Mouse (Mus musculus) liver (tissue): ENCODE results near the gene Rad50.

Experiments
- DNase-seq: peaks from one replicate; pipeline ENCODE4 v3.0.0-alpha.2; 2020; ENCODE audit warnings: mixed read lengths

Rad50 gene

DNA sequence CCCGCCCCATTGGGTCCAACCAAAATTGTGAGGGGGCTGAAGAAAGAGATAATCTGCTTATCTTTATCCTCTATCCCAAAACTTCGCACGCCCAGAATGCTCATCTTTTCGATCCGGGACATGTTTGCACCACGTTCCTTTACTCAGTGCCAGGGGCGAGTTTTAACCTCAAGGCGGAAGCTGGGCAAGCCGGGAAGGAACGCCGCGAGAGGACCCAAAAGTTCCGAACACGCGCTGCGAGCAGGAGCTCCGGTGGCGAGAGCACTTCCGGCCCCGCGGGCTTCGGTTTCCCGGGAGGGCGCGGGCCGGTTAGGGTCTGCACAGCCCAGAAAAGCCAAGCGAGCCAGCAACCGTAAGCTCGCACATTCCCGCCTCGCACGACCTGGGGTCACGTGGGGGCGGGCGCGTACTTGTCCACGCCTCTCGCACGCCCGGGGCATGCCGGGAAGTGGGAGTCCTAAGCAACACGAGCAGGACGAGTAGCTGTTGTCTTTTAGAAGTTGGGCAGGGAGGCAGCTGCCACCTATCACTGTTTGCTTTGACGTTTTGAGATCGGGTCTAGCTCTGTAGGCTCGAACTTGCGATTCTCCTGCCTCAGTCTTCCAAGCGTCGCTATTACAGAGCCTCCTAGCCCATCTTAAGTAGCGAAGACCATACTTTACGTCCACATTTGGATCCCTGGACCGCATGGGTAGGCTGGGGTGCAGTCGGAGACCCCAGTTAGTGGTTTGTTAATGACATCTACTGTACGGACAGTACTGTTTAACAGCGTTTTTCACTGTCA lies at the start of gene Rad50:
Rad50 (minus strand) TSS at position 386 of the 784 bp plus-strand sequence.
- peak; percentile 95 for DNase-seq

DNA sequence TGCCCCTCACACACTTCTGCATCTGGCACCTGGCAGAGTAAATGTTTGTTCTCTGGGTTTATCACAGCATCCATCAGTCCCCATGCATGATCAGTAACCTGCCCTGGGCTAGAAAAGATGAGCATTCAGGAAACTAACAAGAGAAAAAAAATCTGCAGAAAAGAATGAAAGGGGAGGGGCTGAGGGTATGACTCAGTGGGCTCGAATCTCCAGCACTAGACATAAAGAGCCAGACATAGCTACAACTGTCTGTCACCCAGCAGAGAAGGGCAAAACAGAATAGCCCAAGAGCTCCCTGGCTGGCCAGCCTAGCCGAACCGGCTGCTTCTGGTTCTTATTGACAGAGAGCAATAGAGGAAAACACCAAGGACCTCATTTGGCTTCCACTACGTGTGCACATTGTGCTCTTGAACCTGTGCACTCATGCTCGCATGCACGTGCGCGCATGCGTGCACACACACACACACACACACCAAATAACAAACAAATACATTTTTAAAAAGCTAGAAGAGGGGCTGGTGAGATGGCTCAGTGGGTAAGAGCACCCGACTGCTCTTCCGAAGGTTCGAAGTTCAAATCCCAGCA lies 48.0 kb upstream of the Rad50 start:
- no peak for DNase-seq

DNA sequence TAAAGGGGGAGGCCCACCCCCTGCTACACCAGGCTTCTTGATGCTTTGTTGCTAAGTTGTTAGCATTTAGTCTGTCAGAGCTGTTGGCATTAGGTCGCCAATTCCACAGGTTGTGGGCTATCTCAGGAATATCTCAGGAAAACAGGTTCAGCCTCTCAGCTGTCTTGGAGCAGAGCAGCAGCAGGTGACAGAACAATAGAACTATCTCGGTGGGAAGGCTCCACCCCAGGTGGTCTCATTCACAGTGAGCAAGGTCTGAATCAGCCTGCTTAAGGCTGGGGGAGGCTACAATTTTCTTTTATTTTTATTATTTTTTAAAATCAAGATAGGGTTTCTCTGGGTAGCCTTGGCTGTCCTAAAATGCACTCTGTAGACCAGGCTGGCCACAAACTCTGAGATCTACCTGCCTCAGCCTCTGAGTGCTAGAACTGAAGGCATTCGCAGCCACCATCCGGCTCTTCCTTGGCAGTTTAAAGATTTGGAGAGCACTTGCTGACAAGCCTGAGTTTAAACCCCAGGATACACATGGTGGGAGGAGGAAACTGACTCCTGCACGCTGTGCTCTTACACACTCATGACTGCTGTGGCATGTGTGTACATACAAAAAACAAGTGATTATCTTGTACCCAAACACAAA lies 42.7 kb upstream of the Rad50 start:
- no peak for DNase-seq

DNA sequence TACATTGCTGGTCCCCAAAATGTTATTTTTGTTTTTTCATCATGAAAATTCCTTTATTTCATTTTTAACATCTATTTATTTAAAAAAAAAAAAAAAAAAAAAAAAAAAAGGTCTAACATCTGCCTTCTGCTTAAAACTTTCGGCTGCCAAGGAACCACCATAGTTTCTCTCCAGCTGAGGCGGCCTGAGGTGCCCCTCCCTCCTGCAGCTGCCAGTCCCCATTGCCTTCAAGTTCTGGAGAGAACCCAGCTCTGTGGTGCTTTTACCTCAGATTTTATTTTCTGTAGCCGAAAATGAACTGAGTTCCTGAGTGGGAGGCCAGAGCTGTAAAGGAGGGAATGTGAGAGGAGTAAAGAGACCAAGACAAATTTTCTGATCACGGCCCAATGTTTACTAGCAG lies 42.2 kb upstream of the Rad50 start:
- DNase-seq, result no peak

DNA sequence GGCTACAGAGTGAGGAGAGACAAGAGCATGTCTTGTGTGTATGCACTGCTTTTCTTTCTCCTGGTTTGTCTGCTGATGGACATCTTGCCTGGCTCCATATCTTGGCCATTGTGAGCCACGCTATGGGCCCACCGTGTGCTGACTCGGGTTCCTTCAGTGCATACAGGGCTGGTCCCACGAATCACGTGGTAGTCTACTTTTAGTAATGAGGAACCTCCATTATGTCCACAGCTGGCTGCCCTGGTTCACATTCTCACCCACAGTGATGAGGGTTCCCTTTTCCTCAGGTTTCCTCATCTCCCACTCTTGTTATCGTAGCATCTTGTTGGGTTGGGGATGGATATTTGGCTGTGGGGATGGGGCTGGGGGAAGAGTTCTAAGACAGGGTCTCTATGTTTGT lies 41.5 kb upstream of the Rad50 start:
- DNase-seq, result no peak

DNA sequence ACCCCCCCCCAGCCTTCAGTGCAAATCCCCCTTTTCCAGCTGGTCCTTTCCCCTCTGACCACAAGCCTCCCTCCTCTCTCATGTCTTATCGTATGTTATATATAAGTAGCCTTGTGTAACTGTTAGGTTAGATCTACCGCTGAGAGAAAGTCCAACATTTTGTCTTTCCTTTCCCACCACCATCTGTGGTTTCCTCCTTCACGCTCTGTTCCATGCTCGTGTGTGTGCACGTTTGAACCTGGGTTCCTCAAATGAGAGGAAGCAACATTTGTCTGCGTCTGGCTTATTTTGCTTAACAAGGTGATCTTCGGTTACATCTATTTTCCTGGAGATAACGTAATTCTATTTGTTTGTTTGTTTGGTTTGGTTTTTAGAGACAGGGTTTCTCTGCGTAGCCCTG lies 40.9 kb upstream of the Rad50 start:
- no peak for DNase-seq

DNA sequence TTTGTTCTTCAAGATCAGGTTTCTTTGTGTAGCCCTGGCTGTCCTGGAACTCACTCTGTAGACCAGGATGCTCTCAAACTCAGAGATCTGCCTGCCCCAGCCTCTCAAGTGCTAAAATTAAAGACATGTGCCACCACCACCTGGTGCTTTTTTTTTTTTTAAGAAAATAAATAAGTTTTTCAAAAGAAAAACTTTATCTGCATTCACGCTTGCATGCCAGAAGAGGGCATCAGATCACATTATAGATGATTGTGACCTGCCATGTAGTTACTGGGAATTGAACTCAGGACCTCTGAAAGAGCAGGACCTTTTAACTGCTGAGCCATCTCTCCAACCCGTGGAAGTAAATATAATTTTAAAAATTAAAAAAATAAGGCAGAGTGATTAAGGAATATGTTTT lies 38.1 kb upstream of the Rad50 start:
- no peak for DNase-seq

DNA sequence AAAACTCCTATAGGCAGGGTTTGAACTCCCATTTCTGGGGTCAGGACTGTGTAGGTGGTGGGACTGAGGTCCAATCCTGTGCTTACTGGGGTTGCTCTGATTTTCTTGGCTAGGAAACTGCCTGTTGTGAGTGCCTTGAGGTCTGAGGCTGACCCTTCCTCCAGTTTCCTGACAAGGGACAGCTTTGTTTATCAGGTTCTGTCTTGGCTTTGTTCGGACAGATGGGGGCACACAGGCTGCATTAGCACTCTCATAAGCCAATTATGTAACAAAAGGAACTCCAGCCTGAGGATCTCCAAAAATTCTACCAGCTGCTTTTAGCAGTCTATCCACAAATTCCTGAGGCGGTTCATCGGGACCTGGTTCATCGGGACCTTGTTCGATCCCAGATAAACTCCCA lies 35.2 kb upstream of the Rad50 start:
- DNase-seq, result no peak

DNA sequence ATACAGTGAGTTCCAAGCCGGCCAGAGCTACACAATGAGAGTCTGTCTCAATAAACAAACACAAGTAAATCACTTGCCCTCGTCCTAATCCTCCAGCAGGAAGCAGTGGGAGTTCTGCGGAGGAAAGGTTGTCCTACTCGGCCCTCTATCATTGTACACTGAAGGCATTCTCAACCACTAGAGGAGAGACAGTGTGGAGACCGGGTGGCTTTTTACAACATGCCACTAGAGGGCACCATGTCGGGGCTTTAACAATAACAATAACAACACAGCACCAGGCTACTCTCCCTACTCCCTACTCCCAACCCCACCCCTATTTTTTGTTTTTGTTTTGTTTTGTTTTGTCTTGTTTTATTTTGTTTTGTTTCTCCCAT lies 30.4 kb upstream of the Rad50 start:
- DNase-seq, result peak; percentile 57

DNA sequence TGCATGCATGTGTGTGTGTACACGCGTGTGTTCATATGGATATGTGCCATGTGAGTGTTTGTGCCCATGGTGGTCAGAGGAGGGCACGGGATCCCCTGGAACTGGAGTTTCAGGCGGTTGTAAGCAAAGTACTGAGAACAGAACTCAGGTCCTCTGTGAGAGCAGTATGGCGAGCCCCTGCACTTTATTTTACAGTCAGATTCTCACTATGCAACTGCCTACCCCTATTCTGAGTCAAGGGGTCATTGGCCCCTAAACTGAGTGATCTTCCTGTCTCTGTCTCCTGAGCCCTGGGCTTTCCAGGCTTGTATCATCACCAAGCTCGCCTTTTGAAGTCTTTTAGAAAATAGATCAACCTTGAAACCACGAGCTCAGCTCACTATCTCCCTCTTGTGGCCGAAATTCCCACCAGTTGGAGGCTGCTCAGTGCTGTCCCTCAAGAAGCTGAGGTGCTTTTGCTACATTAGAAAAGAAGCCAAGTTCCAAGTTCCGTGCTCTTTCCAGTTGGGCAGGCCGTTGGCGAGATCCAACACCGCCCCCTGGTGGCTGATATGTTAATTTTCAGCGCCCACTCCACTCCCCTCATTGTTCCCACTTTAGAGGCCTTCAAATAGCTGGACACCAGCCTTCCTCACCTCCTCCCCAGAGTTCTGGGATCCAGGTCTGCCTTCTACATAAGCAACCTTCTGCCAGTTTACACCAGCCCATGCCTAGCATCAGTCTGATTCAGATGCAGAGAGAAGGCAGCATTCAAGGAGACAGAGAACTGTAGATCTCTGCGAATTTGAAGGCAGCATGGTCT lies 29.9 kb upstream of the Rad50 start:
- peak; percentile 76 for DNase-seq

DNA sequence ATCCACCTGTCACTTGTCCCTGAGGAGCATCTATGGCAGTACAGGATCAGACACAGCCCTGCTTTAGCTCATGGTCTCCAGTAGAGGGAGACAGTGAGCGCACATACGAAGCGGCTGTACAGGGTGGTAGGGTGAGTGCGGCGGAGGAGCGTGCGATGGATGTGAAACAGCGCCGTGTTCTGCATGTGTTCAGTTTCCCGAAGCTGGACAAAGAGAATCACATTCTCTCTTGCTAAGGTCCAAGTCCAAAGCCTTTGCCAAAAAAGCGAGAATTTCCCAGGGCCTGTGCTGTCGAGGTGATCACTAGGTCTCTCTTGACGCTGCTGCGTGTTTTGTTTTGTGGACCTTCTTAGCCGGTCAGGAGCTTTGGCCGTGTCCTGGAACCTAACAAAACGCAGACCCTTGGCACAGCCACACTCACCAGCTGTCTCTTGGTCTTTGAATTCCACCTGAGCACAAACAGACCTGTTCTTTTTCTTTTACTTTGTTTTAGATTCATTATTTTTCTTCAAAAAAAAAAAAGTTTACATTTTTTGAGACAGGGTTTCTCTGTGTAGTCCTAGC lies 28.6 kb upstream of the Rad50 start:
- DNase-seq, result peak; percentile 72

DNA sequence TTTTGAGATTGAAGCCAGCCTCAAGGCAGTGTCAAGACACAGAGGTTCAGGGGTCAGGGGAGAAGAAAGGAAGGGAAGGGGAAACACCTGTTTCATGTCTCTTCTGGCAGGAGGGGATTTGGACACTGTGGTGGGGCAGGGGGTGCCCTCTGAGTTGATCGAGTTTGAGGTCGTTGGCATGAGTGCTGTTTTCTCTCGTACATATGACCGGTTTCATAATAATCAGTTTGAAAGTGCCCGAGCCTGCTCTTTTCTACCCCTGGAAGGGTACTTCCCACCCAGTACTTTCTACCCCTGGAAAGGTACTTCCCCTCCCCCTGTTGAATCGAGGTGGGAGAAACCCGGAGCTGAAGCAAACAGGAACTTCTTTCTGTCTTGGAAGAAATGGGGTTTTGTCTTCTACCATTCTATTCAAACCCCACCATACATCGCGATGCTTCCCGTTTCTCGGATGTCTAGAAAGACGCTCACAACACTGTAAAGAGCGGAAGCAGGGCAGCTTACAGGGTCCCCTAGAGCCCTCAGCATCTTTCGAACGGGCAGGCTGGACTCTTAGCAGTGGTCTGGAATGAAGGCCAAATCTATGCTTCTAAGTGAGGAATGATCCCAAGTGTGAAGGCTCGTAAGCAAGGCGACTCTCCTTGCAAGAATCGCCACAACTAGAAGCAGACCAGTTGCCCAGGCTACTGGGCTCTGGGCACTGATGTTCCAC lies 28.0 kb upstream of the Rad50 start:
- DNase-seq, result no peak

DNA sequence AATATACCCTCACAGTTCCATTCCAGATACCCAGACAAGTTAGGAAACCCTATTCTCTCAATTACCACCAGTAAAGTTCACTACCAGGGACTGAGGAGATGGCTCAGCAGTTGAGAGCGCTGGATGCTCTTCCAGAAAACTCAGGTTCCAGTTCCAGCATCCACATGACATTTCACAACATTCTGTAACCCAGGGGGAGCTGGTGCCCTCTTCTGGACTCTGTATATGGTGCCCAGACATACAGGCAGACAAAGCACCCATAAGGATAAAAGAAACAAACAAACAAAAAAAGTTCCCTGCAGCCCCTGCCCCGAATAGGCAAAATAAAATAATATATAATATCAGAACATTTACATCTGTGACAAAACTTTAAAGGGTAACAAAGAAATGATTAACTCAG lies 27.3 kb upstream of the Rad50 start:
- no peak for DNase-seq

DNA sequence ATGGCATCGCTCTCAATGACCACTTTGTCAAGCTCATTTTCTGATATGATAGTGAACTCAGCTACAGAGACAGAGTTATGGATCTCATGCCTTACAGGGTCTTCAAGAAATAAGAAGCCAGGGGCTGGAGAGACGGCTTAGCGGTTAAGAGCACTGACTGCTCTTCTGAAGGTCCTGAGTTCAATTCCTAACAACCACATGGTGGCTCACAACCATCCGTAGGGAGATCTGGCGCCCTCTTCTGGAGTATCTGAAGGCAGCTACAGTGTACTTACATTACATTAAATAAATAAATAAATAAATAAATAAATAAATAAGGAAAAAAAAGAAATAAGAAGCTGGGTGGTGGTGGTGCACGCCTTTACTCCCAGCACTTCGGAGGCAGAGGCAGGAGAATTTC lies 26.7 kb upstream of the Rad50 start:
- peak; percentile 19 for DNase-seq

DNA sequence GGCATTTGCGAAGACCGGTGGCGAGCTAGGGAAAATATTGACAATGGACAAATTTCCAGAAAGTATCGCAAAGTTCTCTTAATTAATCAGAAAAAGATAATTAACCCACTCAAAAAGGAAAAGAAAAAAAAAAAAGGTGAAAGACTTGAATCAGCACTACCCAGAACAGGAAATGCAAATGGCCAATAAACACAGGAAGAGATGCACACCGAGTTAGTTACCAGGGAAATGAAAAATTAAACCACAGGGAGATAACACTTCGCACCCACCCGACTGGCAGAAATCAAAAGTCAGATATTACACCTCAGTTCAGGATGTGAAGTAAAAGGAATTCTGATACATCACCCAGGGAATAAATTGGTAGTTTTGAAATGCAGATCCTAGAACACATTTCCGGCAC lies 25.1 kb upstream of the Rad50 start:
- DNase-seq, result no peak

DNA sequence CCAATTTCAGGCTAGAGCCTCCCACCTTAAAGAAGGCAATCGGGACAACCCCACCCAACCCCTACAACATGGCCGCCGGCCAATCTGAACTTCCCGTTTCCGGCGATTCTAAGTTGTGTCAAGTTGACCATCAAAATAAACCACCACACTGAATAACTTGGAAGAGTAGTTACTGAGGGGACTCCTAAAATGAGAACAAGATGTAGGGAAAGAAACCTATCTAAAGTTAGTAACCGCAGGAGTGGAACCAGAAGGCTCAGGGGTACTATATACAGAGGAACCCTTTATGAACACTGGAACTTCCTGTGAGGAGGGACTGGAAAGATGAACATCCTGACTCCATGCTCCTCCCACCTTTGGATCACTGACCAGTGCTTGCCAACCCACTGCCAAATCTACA lies 24.3 kb upstream of the Rad50 start:
- no peak for DNase-seq

DNA sequence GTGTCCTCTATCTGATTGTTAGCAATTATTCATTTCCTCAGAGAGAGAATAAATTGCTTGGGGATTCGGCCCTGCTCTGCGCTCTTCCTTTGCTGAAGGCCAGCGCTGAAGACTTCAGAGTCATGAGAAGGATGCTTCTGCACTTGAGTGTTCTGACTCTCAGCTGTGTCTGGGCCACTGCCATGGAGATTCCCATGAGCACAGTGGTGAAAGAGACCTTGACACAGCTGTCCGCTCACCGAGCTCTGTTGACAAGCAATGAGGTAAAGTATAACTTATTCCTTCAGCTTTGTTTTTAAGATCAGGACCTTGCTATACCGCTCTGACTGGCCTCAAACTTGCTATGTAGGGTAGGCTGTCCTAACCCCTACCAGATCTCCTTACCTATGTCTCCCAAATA lies 13.6 kb upstream of the Rad50 start, which contains the start of gene Il5:
Il5 (plus strand) TSS at position 80 of the 400 bp plus-strand sequence.
- DNase-seq, result no peak

DNA sequence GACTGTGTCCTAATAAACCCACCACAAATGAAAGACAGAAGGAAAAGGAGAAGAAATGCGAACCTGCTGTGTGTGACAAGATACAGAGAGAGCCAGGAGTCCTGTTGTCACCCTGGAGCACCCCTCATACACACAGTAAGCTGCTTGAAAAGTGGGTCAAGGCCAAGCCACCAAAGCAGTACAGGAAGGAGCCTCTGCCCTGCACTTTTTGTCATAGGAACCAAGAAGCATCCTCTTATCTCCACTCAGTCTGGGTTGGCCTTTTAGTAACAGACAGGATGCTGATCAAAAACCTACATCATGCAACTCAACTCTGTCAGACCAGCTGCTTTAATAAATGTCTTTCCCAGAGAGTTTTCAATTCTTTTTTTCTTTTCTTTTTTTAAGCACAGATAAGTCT lies 12.6 kb upstream of the Rad50 start:
- DNase-seq, result no peak

DNA sequence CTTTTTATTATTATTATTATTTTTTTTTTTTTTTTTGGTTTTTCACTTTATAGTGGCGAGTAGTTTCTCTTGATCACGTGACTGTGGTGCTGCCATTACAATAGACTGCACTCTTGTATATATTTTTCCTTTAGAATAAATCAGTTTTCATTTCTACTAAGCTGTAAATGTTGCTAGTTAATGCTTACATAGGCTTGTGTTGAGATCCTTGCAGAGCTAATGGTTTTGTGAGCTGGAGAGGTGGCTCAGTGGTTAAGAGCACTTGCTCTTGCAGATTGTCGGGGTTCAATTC lies 545 bp upstream of the Rad50 start:
- DNase-seq, result no peak

DNA sequence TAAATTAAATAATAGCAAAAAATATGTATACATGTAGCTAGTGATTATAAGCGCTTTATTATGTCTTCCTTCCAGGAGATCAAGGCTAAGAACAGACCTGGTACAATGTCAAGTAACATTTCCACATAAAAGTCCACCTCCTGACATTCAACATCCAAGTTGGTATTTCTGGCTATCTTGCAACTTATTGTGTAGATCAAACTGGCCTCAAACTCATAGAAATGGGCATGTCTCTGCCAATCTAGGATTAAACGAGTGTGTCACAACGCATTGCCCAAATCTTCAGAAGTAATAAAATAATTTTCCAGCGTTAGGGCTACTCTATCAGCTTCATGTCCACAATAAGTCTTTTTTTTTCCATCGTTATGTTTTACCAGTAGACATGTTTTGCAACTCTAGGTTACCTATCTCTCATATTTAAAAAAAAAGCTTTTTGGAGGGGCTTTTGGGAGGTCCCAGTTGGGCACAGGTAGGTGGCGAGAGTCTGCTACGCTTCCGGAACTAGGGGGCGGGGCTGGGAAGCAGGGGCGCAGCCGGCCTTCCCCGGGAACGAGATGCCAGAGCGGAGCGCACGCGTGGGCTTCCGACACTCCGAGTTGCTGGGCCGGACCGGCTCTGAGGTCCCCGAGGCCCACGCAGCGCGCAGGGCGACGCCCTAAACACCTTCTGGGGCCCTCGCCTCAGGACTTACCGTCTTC lies 734 bp downstream of the Rad50 start:
- peak; percentile 76 for DNase-seq

DNA sequence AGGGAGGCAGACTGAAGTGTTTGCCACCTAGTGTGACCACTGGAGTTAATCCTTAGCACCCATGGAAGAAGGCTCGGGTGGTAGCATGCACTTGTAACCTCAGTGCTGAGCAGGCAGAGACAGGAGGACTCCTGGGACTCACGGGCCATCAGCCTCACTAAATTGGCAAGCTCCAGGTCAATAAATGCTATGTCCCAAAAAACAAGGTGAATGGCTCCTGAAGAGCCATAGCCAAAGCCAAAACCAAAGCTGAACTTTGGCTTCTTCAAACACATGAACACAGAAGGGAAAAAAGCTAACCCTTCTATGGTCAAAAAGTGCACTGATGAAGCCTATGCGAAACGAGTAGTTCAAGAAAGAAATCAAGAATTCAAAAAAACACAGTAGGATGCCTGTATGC lies 7.8 kb downstream of the Rad50 start:
- no peak for DNase-seq

DNA sequence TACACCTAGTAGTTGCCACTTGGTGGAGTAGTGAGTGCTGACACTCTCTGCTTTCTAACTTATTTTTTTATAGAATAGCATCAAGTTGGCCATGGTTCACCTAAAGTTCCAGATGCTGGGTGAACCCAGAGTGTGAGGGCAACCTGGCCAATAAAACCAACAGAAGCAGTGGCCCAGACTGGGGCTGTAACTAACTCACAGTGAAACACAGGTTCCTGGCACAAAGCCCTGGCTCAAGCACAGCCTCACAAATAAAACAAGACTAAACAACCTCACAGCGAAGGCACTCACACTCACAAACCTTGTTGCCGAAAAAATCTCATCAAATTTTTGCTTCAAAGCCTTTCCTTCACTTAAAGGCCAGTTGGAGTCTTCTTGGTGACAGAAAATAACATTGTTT lies 8.6 kb downstream of the Rad50 start:
- no peak for DNase-seq
